Mouse (Mus musculus) hindbrain, embryonic 10.5 days (tissue): ENCODE measurements around the gene Acsm2. TPM values are rescaled to one million over a fixed set of nuclear protein-coding genes. Genes with fewer than 3 reads are reported as not detected.

Source experiments
- DNase-seq: peaks from one replicate; pipeline ENCODE4 v3.0.0-alpha.2; 2017; ENCODE audit warnings: low spot score
- H3K27ac ChIP-seq: fragments of 300-500 bp; sonication (generic); 2 replicates; pipeline ENCODE4 v1.5.1; 2016; ENCODE audit warnings: mild to moderate bottlenecking, moderate library complexity
- H3K27me3 ChIP-seq: fragments of 300-500 bp; sonication (generic); 2 replicates; pipeline ENCODE4 v1.6.1; 2016; ENCODE audit warnings: mild to moderate bottlenecking; ENCODE audit not compliant: poor library complexity, insufficient read depth, severe bottlenecking
- H3K36me3 ChIP-seq: fragments of 300-500 bp; sonication (generic); 2 replicates; pipeline ENCODE4 v1.6.1; 2016; ENCODE audit warnings: mild to moderate bottlenecking, moderate library complexity
- H3K4me1 ChIP-seq: fragments of 300-500 bp; sonication (generic); replicated peaks from 2 replicates; pipeline ENCODE4 v1.6.1; 2016; ENCODE audit warnings: mild to moderate bottlenecking
- H3K4me3 ChIP-seq: fragments of 300-500 bp; sonication (generic); 2 replicates; pipeline ENCODE4 v1.5.1; 2016; ENCODE audit warnings: mild to moderate bottlenecking, moderate library complexity
- H3K9me3 ChIP-seq: fragments of 300-500 bp; sonication (generic); 2 replicates; pipeline ENCODE4 v1.6.1; 2016; ENCODE audit warnings: mild to moderate bottlenecking, moderate library complexity
- WGBS: fragments of 180-500 bp; shearing (Covaris S2); methylation state at CpG from one replicate; pipeline ENCODE4 v1.1.7; 2016; 5-methylcytosine and 5-hydroxymethylcytosine counted together
- polyA plus RNA-seq: library from polyadenylated mRNA; unstranded; fragments of >200 nt; fragmentation: Nextera tagmentation; extraction: Ambion mirVana; gene quantifications from 2 replicates; pipeline ENCODE4 v1.2.1, GENCODE M21; 2016

Gene Acsm2
- not detected in 2 replicates for polyA plus RNA-seq

- Histone ChIP-seq H3K9me3 (no peaks in the 10 kb centered on the region), H3K4me1 (no peaks in the 10 kb centered on the region), H3K36me3 (no peaks in the 10 kb centered on the region), H3K27ac (no peak within 1 kb of the TSS), H3K4me3 (no peak within 1 kb of the TSS), H3K27me3 (no peaks in the 10 kb centered on the region)
- DNase-seq: no peak
- WGBS: 87% methylated on average over 1 of the region's 1 CpGs
Measured at GRCm38 (mm10) chr7:119554040-119554439, at the start of gene Acsm2. Acsm2 (plus strand) TSS chr7:119554340.

- H3K9me3 ChIP-seq: no peaks in the 10 kb centered on the region
- H3K36me3 ChIP-seq: no peaks in the 10 kb centered on the region
- no peak for DNase-seq
- no peak overlapping the region for H3K4me3 ChIP-seq
- no peaks in the 10 kb centered on the region for H3K4me1 ChIP-seq
- H3K27me3 ChIP-seq: no peaks in the 10 kb centered on the region
- 92% methylated on average over 4 of the region's 4 CpGs for WGBS
- no peak overlapping the region for H3K27ac ChIP-seq
Measured at GRCm38 (mm10) chr7:119511143-119511542, 43.0 kb upstream of the Acsm2 start.

GRCm38 (mm10) chr7:119513056-119513455 lies 41.1 kb upstream of the Acsm2 start:
- Histone ChIP-seq H3K9me3 (no peaks in the 10 kb centered on the region), H3K36me3 (no peaks in the 10 kb centered on the region), H3K4me1 (no peaks in the 10 kb centered on the region), H3K27me3 (no peaks in the 10 kb centered on the region), H3K27ac (no peak overlapping the region), H3K4me3 (no peak overlapping the region)
- 32% methylated on average over 7 of the region's 7 CpGs for WGBS
- peak; percentile 60 for DNase-seq

GRCm38 (mm10) chr7:119515492-119516271 lies 38.5 kb upstream of the Acsm2 start:
- H3K36me3 ChIP-seq: no peaks in the 10 kb centered on the region
- H3K4me1 ChIP-seq: no peaks in the 10 kb centered on the region
- no peaks in the 10 kb centered on the region for H3K9me3 ChIP-seq
- no peak overlapping the region for H3K27ac ChIP-seq
- WGBS: 73% methylated on average over 10 of the region's 10 CpGs
- H3K4me3 ChIP-seq: no peak overlapping the region
- H3K27me3 ChIP-seq: no peaks in the 10 kb centered on the region
- DNase-seq: peak; percentile 15

- Histone ChIP-seq H3K4me1 (no peaks in the 10 kb centered on the region), H3K9me3 (no peaks in the 10 kb centered on the region), H3K4me3 (no peak overlapping the region), H3K36me3 (no peaks in the 10 kb centered on the region), H3K27ac (no peak overlapping the region), H3K27me3 (no peaks in the 10 kb centered on the region)
- DNase-seq: no peak
- 90% methylated on average over 7 of the region's 7 CpGs for WGBS
Measured at GRCm38 (mm10) chr7:119516272-119516558, 37.9 kb upstream of the Acsm2 start.

GRCm38 (mm10) chr7:119519163-119519562 lies 35.0 kb upstream of the Acsm2 start, which contains the start of gene Acsm5:
Acsm5 (plus strand) TSS chr7:119519463.
- DNase-seq: no peak
- H3K4me3 ChIP-seq: no peak within 1 kb of the TSS
- no peak within 1 kb of the TSS for H3K27ac ChIP-seq
- 72% methylated on average over 5 of the region's 5 CpGs for WGBS
- H3K27me3 ChIP-seq: no peaks in the 10 kb centered on the region
- no peaks in the 10 kb centered on the region for H3K4me1 ChIP-seq
- no peaks in the 10 kb centered on the region for H3K36me3 ChIP-seq
- no peaks in the 10 kb centered on the region for H3K9me3 ChIP-seq

- DNase-seq: peak; percentile 74
- H3K4me1 ChIP-seq: no peaks in the 10 kb centered on the region
- no peak overlapping the region for H3K4me3 ChIP-seq
- 48% methylated on average over 5 of the region's 5 CpGs for WGBS
- no peaks in the 10 kb centered on the region for H3K27me3 ChIP-seq
- no peak overlapping the region for H3K27ac ChIP-seq
- no peaks in the 10 kb centered on the region for H3K9me3 ChIP-seq
- no peaks in the 10 kb centered on the region for H3K36me3 ChIP-seq
Measured at GRCm38 (mm10) chr7:119519654-119520053, 34.5 kb upstream of the Acsm2 start.

- H3K27me3 ChIP-seq: no peaks in the 10 kb centered on the region
Measured at GRCm38 (mm10) chr7:119521816-119522215, 32.3 kb upstream of the Acsm2 start.

GRCm38 (mm10) chr7:119522385-119522784 lies 31.8 kb upstream of the Acsm2 start:
- no peak overlapping the region for H3K27ac ChIP-seq
- H3K9me3 ChIP-seq: no peaks in the 10 kb centered on the region
- WGBS: 90% methylated on average over 1 of the region's 1 CpGs
- DNase-seq: no peak
- H3K4me3 ChIP-seq: no peak overlapping the region
- H3K4me1 ChIP-seq: no peaks in the 10 kb centered on the region
- no peaks in the 10 kb centered on the region for H3K27me3 ChIP-seq
- no peaks in the 10 kb centered on the region for H3K36me3 ChIP-seq

More at GRCm38 (mm10) chr7:119521816-119522215, 32.3 kb upstream of the Acsm2 start:
- Histone ChIP-seq H3K9me3 (no peaks in the 10 kb centered on the region), H3K36me3 (no peaks in the 10 kb centered on the region), H3K4me3 (no peak overlapping the region), H3K4me1 (no peaks in the 10 kb centered on the region), H3K27ac (no peak overlapping the region)
- WGBS: 81% methylated on average over 3 of the region's 3 CpGs
- no peak for DNase-seq

GRCm38 (mm10) chr7:119523389-119523788 lies 30.8 kb upstream of the Acsm2 start, which contains the start of gene Pdilt:
Pdilt (minus strand) TSS chr7:119523489.
- WGBS: 66% methylated on average over 4 of the region's 4 CpGs
- Histone ChIP-seq H3K4me3 (no peak within 1 kb of the TSS), H3K27me3 (no peaks in the 10 kb centered on the region), H3K9me3 (no peaks in the 10 kb centered on the region), H3K27ac (no peak within 1 kb of the TSS), H3K4me1 (no peaks in the 10 kb centered on the region), H3K36me3 (no peaks in the 10 kb centered on the region)
- DNase-seq: no peak

GRCm38 (mm10) chr7:119525881-119526281 lies 28.3 kb upstream of the Acsm2 start:
- H3K27ac ChIP-seq: no peak overlapping the region
- no peak overlapping the region for H3K4me3 ChIP-seq
- H3K4me1 ChIP-seq: no peaks in the 10 kb centered on the region
- no peaks in the 10 kb centered on the region for H3K9me3 ChIP-seq
- H3K36me3 ChIP-seq: no peaks in the 10 kb centered on the region
- H3K27me3 ChIP-seq: no peaks in the 10 kb centered on the region
- WGBS: 69% methylated on average over 2 of the region's 2 CpGs
- no peak for DNase-seq

GRCm38 (mm10) chr7:119526486-119526885 lies 27.7 kb upstream of the Acsm2 start:
- no peaks in the 10 kb centered on the region for H3K36me3 ChIP-seq
- H3K27me3 ChIP-seq: no peaks in the 10 kb centered on the region
- H3K27ac ChIP-seq: no peak overlapping the region
- H3K4me1 ChIP-seq: no peaks in the 10 kb centered on the region
- no peak overlapping the region for H3K4me3 ChIP-seq
- H3K9me3 ChIP-seq: no peaks in the 10 kb centered on the region
- no peak for DNase-seq
- 79% methylated on average over 13 of the region's 13 CpGs for WGBS

GRCm38 (mm10) chr7:119527135-119527534 lies 27.0 kb upstream of the Acsm2 start:
- Histone ChIP-seq H3K36me3 (no peaks in the 10 kb centered on the region), H3K27ac (no peak overlapping the region), H3K4me3 (no peak overlapping the region), H3K4me1 (no peaks in the 10 kb centered on the region), H3K9me3 (no peaks in the 10 kb centered on the region), H3K27me3 (no peaks in the 10 kb centered on the region)
- WGBS: 96% methylated on average over 1 of the region's 1 CpGs
- DNase-seq: no peak
